Mouse (Mus musculus) hindbrain, embryonic 16.5 days (tissue): ENCODE measurements at regions not wholly inside any gene's neighbourhood (a gene's known extent, or its start where the extent isn't known, plus 50 kb on each side); places are given as distances from the start of the nearest gene placed in this dataset.
A peak's percentile ranks its signal among the peaks of the same experiment; 100 is the strongest.

Experiments
- ATAC-seq: fragments of 200-750 bp; cut with Nextera tagmentation; 2 replicates; pipeline ENCODE4 v1.8.0; 2017; ENCODE audit warnings: moderate TSS enrichment, moderate library complexity
- H3K27ac ChIP-seq: fragments of 300-500 bp; sonication (generic); 2 replicates; pipeline ENCODE4 v1.5.1; 2014; ENCODE audit warnings: low read depth, mild to moderate bottlenecking, control low read depth, low read length, moderate library complexity
- H3K27me3 ChIP-seq: fragments of 300-500 bp; sonication (generic); replicated peaks from 2 replicates; pipeline ENCODE4 v1.6.1; 2014; ENCODE audit warnings: low read length; ENCODE audit not compliant: control insufficient read depth, insufficient read depth
- H3K36me3 ChIP-seq: fragments of 300-500 bp; sonication (generic); 2 replicates; pipeline ENCODE4 v1.6.1; 2014; ENCODE audit warnings: mild to moderate bottlenecking, low read length, moderate library complexity, mixed read lengths; ENCODE audit not compliant: control insufficient read depth, insufficient read depth
- H3K4me1 ChIP-seq: fragments of 300-500 bp; sonication (generic); 2 replicates; pipeline ENCODE4 v1.6.1; 2014; ENCODE audit warnings: low read depth, low read length; ENCODE audit not compliant: control insufficient read depth, insufficient read depth
- H3K4me2 ChIP-seq: fragments of 300-500 bp; sonication (generic); 2 replicates; pipeline ENCODE4 v1.6.1; 2014; ENCODE audit warnings: mild to moderate bottlenecking, low read length, control low read depth, moderate library complexity
- H3K4me3 ChIP-seq: fragments of 300-500 bp; sonication (generic); 2 replicates; pipeline ENCODE4 v1.5.1; 2014; ENCODE audit warnings: mild to moderate bottlenecking, low read length, control low read depth, moderate library complexity
- H3K9ac ChIP-seq: fragments of 300-500 bp; sonication (generic); 2 replicates; pipeline ENCODE4 v1.6.1; 2014; ENCODE audit warnings: low read depth, mild to moderate bottlenecking, control low read depth, low read length, moderate library complexity
- H3K9me3 ChIP-seq: fragments of 300-500 bp; sonication (generic); 2 replicates; pipeline ENCODE4 v1.6.1; 2014; ENCODE audit warnings: mild to moderate bottlenecking, low read length, moderate library complexity; ENCODE audit not compliant: control insufficient read depth
- WGBS: fragments of 180-500 bp; shearing (Covaris S2); extraction: QIAGEN DNeasy Blood & Tissue Kit; methylation state at CpG from one replicate; pipeline ENCODE4 v1.1.7; 2014; 5-methylcytosine and 5-hydroxymethylcytosine counted together

GRCm38 (mm10) chr2:75482484-75482883 lies 176.6 kb upstream of the Hnrnpa3 start:
- H3K4me3 ChIP-seq = no peak overlapping the region
- no peaks in the 10 kb centered on the region for H3K9me3 ChIP-seq
- H3K27ac ChIP-seq = no peak overlapping the region
- 74% methylated on average over 2 of the region's 2 CpGs for WGBS
- no peaks in the 10 kb centered on the region for H3K36me3 ChIP-seq
- H3K27me3 ChIP-seq = no peaks in the 10 kb centered on the region
- H3K4me1 ChIP-seq = no peaks in the 10 kb centered on the region
- no peak overlapping the region for H3K4me2 ChIP-seq
- H3K9ac ChIP-seq = no peak overlapping the region
- ATAC-seq = no peak

- Histone ChIP-seq H3K36me3 (no peaks in the 10 kb centered on the region), H3K9ac (no peak overlapping the region), H3K9me3 (no peaks in the 10 kb centered on the region), H3K4me1 (no peaks in the 10 kb centered on the region), H3K4me2 (peak overlapping the region; percentile 6), H3K4me3 (no peak overlapping the region), H3K27ac (no peak overlapping the region), H3K27me3 (no peaks in the 10 kb centered on the region)
- WGBS = 48% methylated on average over 10 of the region's 10 CpGs
- no peak; the same call in 1 of the 2 replicates for ATAC-seq
Observed at GRCm38 (mm10) chr2:75484951-75485350, 174.1 kb upstream of the Hnrnpa3 start.

GRCm38 (mm10) chr2:75491150-75491549 lies 167.9 kb upstream of the Hnrnpa3 start:
- Histone ChIP-seq H3K4me1 (no peaks in the 10 kb centered on the region), H3K4me2 (no peak overlapping the region), H3K27ac (no peak overlapping the region), H3K27me3 (no peaks in the 10 kb centered on the region), H3K9me3 (no peaks in the 10 kb centered on the region), H3K4me3 (no peak overlapping the region), H3K9ac (no peak overlapping the region), H3K36me3 (no peaks in the 10 kb centered on the region)
- ATAC-seq = no peak
- WGBS = 88% methylated on average over 1 of the region's 1 CpGs

- Histone ChIP-seq H3K27me3 (no peaks in the 10 kb centered on the region), H3K36me3 (no peaks in the 10 kb centered on the region), H3K9ac (no peak overlapping the region), H3K4me1 (no peaks in the 10 kb centered on the region), H3K27ac (no peak overlapping the region), H3K9me3 (no peaks in the 10 kb centered on the region), H3K4me2 (no peak overlapping the region), H3K4me3 (no peak overlapping the region)
- WGBS = 37% methylated on average over 3 of the region's 3 CpGs
- 0 out of 2 replicates have a peak, but pooled peaks have one; percentile 50 for ATAC-seq
Observed at GRCm38 (mm10) chr2:75491789-75492500, 167.1 kb upstream of the Hnrnpa3 start.

DNA sequence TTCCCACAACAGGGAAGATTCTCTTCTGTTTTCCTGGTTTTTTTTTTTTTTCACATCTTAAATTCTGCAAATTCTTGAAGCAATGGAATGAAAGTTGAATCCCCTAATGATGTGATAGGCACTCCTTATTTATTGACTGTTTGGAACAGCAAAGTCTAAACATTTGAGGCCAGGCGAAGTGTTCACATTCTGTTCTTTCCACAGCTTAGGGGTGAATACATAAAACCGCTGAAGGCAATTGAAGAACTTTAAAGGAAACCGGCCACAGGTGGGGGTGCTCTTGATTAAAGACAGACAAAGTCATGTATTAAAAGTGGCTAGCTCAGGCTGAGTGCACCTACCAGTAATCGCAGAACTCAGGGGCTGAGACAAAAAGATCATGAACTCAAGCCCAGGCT lies 166.6 kb upstream of the Hnrnpa3 start:
- Histone ChIP-seq H3K4me1 (no peaks in the 10 kb centered on the region), H3K4me2 (no peak overlapping the region), H3K9me3 (no peaks in the 10 kb centered on the region), H3K9ac (no peak overlapping the region), H3K4me3 (no peak overlapping the region), H3K27ac (no peak overlapping the region), H3K36me3 (no peaks in the 10 kb centered on the region), H3K27me3 (no peaks in the 10 kb centered on the region)
- no peak for ATAC-seq
- WGBS = 82% methylated on average over 4 of the region's 4 CpGs

- WGBS = 82% methylated on average over 5 of the region's 5 CpGs
- H3K9ac ChIP-seq = no peak overlapping the region
- no peaks in the 10 kb centered on the region for H3K27me3 ChIP-seq
Observed at GRCm38 (mm10) chr2:75496606-75497240, 162.3 kb upstream of the Hnrnpa3 start.

DNA sequence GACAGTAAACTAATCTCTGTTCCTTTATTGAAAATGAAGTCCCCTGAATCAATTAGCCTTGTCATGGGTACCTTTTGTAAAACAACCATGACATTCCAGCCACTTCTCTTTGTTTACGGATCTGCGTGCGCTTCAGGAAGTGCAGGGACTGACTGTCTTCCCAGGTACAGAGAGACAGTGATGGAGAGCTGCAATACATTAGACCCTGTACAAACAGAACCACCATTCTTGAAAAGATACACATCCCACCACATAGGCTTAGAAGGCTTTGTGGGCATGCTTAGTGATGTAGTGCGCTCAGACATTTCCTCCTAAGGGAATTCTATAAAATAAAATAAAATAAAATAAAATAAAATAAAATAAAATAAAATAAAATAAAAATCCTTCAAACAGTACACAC lies 148.8 kb upstream of the Hnrnpa3 start:
- no peaks in the 10 kb centered on the region for H3K9me3 ChIP-seq
- H3K36me3 ChIP-seq = no peaks in the 10 kb centered on the region
- no peak overlapping the region for H3K27ac ChIP-seq
- H3K4me3 ChIP-seq = no peak overlapping the region
- H3K9ac ChIP-seq = no peak overlapping the region
- H3K4me1 ChIP-seq = no peaks in the 10 kb centered on the region
- H3K27me3 ChIP-seq = no peaks in the 10 kb centered on the region
- H3K4me2 ChIP-seq = no peak overlapping the region
- ATAC-seq = no peak
- WGBS = 35% methylated on average over 4 of the region's 4 CpGs

More at GRCm38 (mm10) chr2:75496606-75497240, 162.3 kb upstream of the Hnrnpa3 start:
- Histone ChIP-seq H3K36me3 (no peaks in the 10 kb centered on the region), H3K9me3 (no peaks in the 10 kb centered on the region), H3K4me3 (no peak overlapping the region), H3K27ac (no peak overlapping the region), H3K4me2 (no peak overlapping the region), H3K4me1 (no peaks in the 10 kb centered on the region)
- ATAC-seq = no peak

DNA sequence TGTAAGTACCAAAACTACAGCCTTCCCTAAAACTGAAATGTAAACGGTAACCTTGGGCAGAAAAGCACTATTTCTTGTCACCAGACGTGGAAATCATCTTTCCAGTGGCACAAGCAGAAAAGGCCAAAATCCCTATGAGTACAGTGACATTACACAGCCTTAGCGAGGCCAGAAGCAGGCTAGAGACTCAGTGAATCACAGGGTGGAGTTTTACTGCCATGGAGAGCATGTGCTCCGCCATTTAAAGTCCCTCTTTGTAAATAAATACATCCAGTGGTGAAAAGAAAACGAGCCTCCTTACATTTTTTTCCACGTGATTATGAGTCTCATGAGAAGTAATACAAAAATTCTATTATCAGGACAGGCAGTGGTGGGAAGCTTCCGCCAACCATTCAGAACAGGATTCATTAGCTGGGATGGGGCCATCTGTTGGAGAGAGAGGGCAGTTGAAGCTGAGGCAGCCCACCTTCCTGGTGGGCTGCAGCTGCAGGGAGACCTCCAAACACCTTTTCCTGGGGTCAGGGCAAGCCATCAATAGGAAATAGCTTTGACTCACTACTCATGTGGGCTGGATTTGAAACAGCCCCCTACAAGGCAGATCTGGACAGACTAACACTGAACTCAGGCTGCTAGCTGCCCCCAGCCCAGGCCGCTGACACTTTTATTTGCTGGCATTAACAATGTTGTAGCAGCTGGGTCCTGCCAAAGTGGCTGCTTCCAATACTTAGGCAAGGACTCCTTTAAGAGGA lies 146.5 kb upstream of the Hnrnpa3 start:
- Histone ChIP-seq H3K4me2 (no peak overlapping the region), H3K9me3 (no peaks in the 10 kb centered on the region), H3K4me1 (no peaks in the 10 kb centered on the region), H3K36me3 (no peaks in the 10 kb centered on the region), H3K27me3 (no peaks in the 10 kb centered on the region), H3K27ac (no peak overlapping the region), H3K4me3 (no peak overlapping the region), H3K9ac (no peak overlapping the region)
- WGBS = 59% methylated on average over 8 of the region's 8 CpGs
- no peak for ATAC-seq

DNA sequence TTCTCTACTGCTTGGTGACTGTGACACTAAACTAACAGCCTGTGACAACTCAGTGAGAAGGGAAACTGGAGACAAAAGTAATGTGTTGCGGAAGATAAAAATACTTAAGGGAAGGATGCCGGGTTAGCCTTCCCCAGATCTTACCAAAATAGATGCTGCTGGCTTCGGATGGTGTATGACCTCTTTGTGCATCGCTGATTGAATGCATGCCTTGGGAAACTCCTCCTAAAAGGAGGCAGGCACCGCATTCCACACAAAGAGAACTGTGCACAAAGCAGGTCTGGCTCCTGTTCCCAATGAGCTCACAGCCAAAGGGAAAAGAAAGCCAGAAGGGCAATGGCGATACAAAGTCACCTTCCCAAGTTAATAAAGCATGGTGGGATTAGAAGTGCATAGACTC lies 144.9 kb upstream of the Hnrnpa3 start:
- H3K9ac ChIP-seq = no peak overlapping the region
- H3K9me3 ChIP-seq = no peaks in the 10 kb centered on the region
- H3K27me3 ChIP-seq = no peaks in the 10 kb centered on the region
- H3K4me1 ChIP-seq = no peaks in the 10 kb centered on the region
- no peak overlapping the region for H3K4me2 ChIP-seq
- no peak overlapping the region for H3K27ac ChIP-seq
- no peaks in the 10 kb centered on the region for H3K36me3 ChIP-seq
- H3K4me3 ChIP-seq = no peak overlapping the region
- ATAC-seq = no peak
- WGBS = 44% methylated on average over 6 of the region's 6 CpGs
